17 mouse cellular contexts compared by ENCODE assay signal in the genomic region with DNA sequence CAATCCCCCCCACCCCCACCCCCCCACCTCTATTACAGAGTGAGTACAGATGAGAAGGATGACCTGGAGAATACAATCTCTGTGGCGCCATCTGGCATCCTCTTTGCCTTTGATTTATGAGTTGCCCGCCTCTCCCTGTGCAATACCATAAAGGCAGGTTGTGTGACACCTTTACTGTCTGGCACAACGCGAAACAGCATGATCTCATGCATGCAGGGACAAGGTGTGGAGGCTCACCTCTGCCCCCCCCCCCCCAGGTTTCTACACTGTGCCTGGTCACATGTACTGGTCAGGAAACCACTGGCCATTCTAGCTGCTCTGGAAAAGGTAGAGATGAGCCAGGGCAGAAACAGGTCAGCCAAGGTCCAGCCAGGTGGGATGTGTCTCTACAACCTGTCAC.
DNase-seq lines count a peak whose midpoint lies in the region; ATAC-seq and TF ChIP-seq lines count a peak whose summit lies in the region.
"Had no signal": no experiment of that assay in that cellular context is flagged by ENCODE, and none has a peak within 500 bp of the region (broad histone marks: within the 10 kb centered on the region; RNA-seq: fewer than 3 reads in every experiment).

No protein-coding gene starts in this region.

- no peak overlapping the region for H3K4me2 ChIP-seq in kidney, embryonic 14.5 days (replicated peaks; ENCODE audit: low read depth, low read length)
- no peak overlapping the region for H3K4me2 ChIP-seq in lung, embryonic 16.5 days (ENCODE audit: low read depth, low read length)
- H3K4me2 ChIP-seq in lung, postnatal 0 days (replicated peaks; ENCODE audit: low read depth, low read length), result no peak overlapping the region
- H3K4me2 ChIP-seq in neural tube, embryonic 13.5 days, result no peak overlapping the region
- H3K4me2 ChIP-seq: embryonic facial prominence, embryonic 12.5 days; forebrain, embryonic 15.5 days; heart, embryonic 13.5 days; hindbrain, embryonic 12.5 days had no signal

- peaks cover 9% of the 10 kb centered on the region for H3K4me1 ChIP-seq in kidney, embryonic 14.5 days (ENCODE audit: control insufficient read depth, insufficient read depth, low read length)
- H3K4me1 ChIP-seq in lung, embryonic 16.5 days (replicated peaks; ENCODE audit: control insufficient read depth, insufficient read depth, low read length), result no peaks in the 10 kb centered on the region; the same call in 1 of the 2 replicates
- H3K4me1 ChIP-seq in lung, postnatal 0 days (ENCODE audit: insufficient read depth, low read depth, low read length), result no peaks in the 10 kb centered on the region
- H3K4me1 ChIP-seq in neural tube, embryonic 13.5 days (replicated peaks), result peaks cover 15% of the 10 kb centered on the region
- H3K4me1 ChIP-seq: embryonic facial prominence, embryonic 12.5 days; forebrain, embryonic 15.5 days; hindbrain, embryonic 12.5 days had no signal

- H3K36me3 ChIP-seq in kidney, embryonic 14.5 days (ENCODE audit: control insufficient read depth, insufficient read depth, low read length), result no peaks in the 10 kb centered on the region
- no peaks in the 10 kb centered on the region for H3K36me3 ChIP-seq in lung, embryonic 16.5 days (ENCODE audit: control insufficient read depth, insufficient read depth, low read length)
- no peaks in the 10 kb centered on the region for H3K36me3 ChIP-seq in lung, postnatal 0 days (ENCODE audit: insufficient read depth, low read length)
- H3K36me3 ChIP-seq in neural tube, embryonic 13.5 days, result no peaks in the 10 kb centered on the region
- H3K36me3 ChIP-seq: embryonic facial prominence, embryonic 12.5 days; forebrain, embryonic 15.5 days; heart, embryonic 13.5 days; hindbrain, embryonic 12.5 days had no signal

- ATAC-seq in kidney, embryonic 14.5 days (ENCODE audit: low FRiP score, low TSS enrichment), result peak; percentile 53
- ATAC-seq in lung, embryonic 16.5 days (ENCODE audit: low read depth), result 0 out of 2 replicates have a peak, but pooled peaks have one; percentile 17
- no peak for ATAC-seq in lung, postnatal 0 days
- ATAC-seq in neural tube, embryonic 13.5 days (ENCODE audit: low read depth), result peak; percentile 58; the same call in 1 of the 2 replicates
- ATAC-seq: forebrain, embryonic 15.5 days had no signal

- no peak overlapping the region for H3K27ac ChIP-seq in kidney, embryonic 14.5 days (ENCODE audit: low read depth, low read length)
- no peak overlapping the region for H3K27ac ChIP-seq in lung, embryonic 16.5 days (ENCODE audit: low read length)
- H3K27ac ChIP-seq in lung, postnatal 0 days (ENCODE audit: low read length), result no peak overlapping the region
- H3K27ac ChIP-seq in neural tube, embryonic 13.5 days (replicated peaks), result peak overlapping the region; percentile 33; the same call in 1 of the 2 replicates
- H3K27ac ChIP-seq: embryonic facial prominence, embryonic 12.5 days; forebrain, embryonic 15.5 days; heart, embryonic 13.5 days; hindbrain, embryonic 12.5 days had no signal

- no peak for TF ChIP-seq EP300 in lung, postnatal 0 days (IDR thresholded peaks at IDR 0.05)

- no peak for DNase-seq in kidney, adult 18-20 months
- DNase-seq in lung, postnatal 0 days (ENCODE audit: low spot score), result no peak
- no peak for DNase-seq in neural tube, embryonic 10.5 days (ENCODE audit: extremely low spot score, low spot score)
- DNase-seq: adrenal gland, adult 2 months; adrenal gland, postnatal 25 days; cerebellum, adult 2 months; cerebellum, postnatal 10 days; gastrocnemius, postnatal 36 days; heart, adult 11 months; heart, postnatal 36 days had no signal

- 33% methylated on average over 4 of the region's 4 CpGs for WGBS in kidney, embryonic 14.5 days
- WGBS in lung, embryonic 16.5 days, result 81% methylated on average over 4 of the region's 4 CpGs
- 87% methylated on average over 4 of the region's 4 CpGs for WGBS in lung, postnatal 0 days
- 53% methylated on average over 4 of the region's 4 CpGs for WGBS in neural tube, embryonic 13.5 days

- no peaks in the 10 kb centered on the region for H3K27me3 ChIP-seq in kidney, embryonic 14.5 days (ENCODE audit: control insufficient read depth, insufficient read depth, low read length)
- H3K27me3 ChIP-seq in lung, embryonic 16.5 days (ENCODE audit: control insufficient read depth, insufficient read depth, low read depth, low read length), result no peaks in the 10 kb centered on the region
- H3K27me3 ChIP-seq in lung, postnatal 0 days (replicated peaks; ENCODE audit: insufficient read depth, low read length), result no peaks in the 10 kb centered on the region
- no peaks in the 10 kb centered on the region for H3K27me3 ChIP-seq in neural tube, embryonic 13.5 days
- H3K27me3 ChIP-seq: embryonic facial prominence, embryonic 12.5 days; forebrain, embryonic 15.5 days; heart, embryonic 13.5 days; hindbrain, embryonic 12.5 days had no signal

- H3K9ac ChIP-seq in kidney, embryonic 14.5 days (ENCODE audit: low read depth, low read length), result no peak overlapping the region
- H3K9ac ChIP-seq in lung, embryonic 16.5 days (ENCODE audit: low read length), result no peak overlapping the region
- no peak overlapping the region for H3K9ac ChIP-seq in lung, postnatal 0 days (replicated peaks; ENCODE audit: low read depth)
- no peak overlapping the region for H3K9ac ChIP-seq in neural tube, embryonic 13.5 days
- H3K9ac ChIP-seq: embryonic facial prominence, embryonic 12.5 days; forebrain, embryonic 15.5 days; heart, embryonic 13.5 days; hindbrain, embryonic 12.5 days had no signal

- no peaks in the 10 kb centered on the region for H3K9me3 ChIP-seq in kidney, embryonic 14.5 days (ENCODE audit: control insufficient read depth, low read length)
- no peaks in the 10 kb centered on the region; the same call in 1 of the 2 replicates for H3K9me3 ChIP-seq in lung, embryonic 16.5 days (ENCODE audit: control insufficient read depth, low read length)
- no peaks in the 10 kb centered on the region for H3K9me3 ChIP-seq in lung, postnatal 0 days (ENCODE audit: low read length)
- no peaks in the 10 kb centered on the region for H3K9me3 ChIP-seq in neural tube, embryonic 13.5 days
- H3K9me3 ChIP-seq: embryonic facial prominence, embryonic 12.5 days; forebrain, embryonic 15.5 days; heart, embryonic 13.5 days; hindbrain, embryonic 12.5 days had no signal

- no peak for TF ChIP-seq CTCF in lung, postnatal 0 days (IDR thresholded peaks at IDR 0.05)

- no peak overlapping the region for H3K4me3 ChIP-seq in kidney, embryonic 14.5 days (ENCODE audit: low read length)
- no peak overlapping the region for H3K4me3 ChIP-seq in lung, embryonic 16.5 days (ENCODE audit: low read length)
- no peak overlapping the region for H3K4me3 ChIP-seq in lung, postnatal 0 days (ENCODE audit: low read depth, low read length)
- no peak overlapping the region for H3K4me3 ChIP-seq in neural tube, embryonic 13.5 days
- H3K4me3 ChIP-seq: embryonic facial prominence, embryonic 12.5 days; forebrain, embryonic 15.5 days; heart, embryonic 13.5 days; hindbrain, embryonic 12.5 days had no signal
